Mouse (Mus musculus) embryo, embryonic 10 days (tissue): ENCODE measurements at regions not wholly inside any gene's neighbourhood (a gene's known extent, or its start where the extent isn't known, plus 50 kb on each side); places are given as distances from the start of the nearest gene placed in this dataset.
"Not testable (repeated sequence)": the region's sequence is repeated elsewhere in the genome, so short reads cannot be mapped to it uniquely, and the experiment has no call there.

Source experiments
- DNase-seq: peaks from one replicate; pipeline ENCODE4 v3.0.0-alpha.2; 2015; ENCODE audit warnings: low spot score

GRCm38 (mm10) chr7:64032921-64033354, 94.2 kb upstream of the Klf13 start:
- DNase-seq: no peak

DNA sequence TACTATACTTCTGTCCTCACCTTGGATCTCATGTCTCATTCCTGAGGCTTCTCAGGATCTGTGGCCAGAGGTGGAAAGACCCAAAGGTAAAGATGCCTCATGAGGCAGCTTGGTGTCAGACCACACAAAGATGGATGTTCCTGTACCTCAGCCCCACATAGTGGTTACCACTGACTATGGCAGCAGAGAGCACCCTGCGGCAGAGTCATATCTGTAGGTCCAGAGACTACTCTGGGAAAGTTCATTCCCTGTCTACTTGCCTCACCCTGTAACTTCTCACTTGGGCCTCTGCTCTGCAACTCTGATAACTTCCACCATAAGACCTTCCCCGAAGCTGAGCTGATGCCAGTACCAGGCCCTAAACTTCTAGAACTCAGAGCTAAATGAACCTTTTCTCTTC, 91.9 kb upstream of the Klf13 start:
- DNase-seq: no peak

- DNase-seq: no peak
These were observed 88.4 kb upstream of the Klf13 start for GRCm38 (mm10) chr7:64027100-64027499.

- no peak for DNase-seq
These were observed 86.4 kb upstream of the Klf13 start for GRCm38 (mm10) chr7:64025155-64025554.

DNA sequence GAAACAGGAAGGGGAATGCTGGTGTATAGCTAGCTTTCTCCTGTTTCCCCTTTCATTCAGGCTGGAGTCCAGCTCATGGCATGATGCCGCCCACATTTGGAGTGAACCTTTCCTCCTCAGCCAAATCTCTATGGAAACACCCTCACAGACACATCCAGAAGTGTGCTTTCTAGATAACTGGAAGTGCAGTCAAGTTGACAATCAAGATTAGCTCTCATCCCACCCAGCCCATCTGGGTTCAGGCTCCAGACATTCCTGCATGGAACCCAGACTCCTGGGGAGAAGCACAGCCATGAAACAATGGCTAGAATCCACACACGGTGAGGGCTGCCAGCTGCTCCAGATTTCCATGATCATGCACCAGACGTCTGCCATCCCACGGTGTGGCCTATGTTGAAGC, 85.5 kb upstream of the Klf13 start:
- DNase-seq: no peak

DNA sequence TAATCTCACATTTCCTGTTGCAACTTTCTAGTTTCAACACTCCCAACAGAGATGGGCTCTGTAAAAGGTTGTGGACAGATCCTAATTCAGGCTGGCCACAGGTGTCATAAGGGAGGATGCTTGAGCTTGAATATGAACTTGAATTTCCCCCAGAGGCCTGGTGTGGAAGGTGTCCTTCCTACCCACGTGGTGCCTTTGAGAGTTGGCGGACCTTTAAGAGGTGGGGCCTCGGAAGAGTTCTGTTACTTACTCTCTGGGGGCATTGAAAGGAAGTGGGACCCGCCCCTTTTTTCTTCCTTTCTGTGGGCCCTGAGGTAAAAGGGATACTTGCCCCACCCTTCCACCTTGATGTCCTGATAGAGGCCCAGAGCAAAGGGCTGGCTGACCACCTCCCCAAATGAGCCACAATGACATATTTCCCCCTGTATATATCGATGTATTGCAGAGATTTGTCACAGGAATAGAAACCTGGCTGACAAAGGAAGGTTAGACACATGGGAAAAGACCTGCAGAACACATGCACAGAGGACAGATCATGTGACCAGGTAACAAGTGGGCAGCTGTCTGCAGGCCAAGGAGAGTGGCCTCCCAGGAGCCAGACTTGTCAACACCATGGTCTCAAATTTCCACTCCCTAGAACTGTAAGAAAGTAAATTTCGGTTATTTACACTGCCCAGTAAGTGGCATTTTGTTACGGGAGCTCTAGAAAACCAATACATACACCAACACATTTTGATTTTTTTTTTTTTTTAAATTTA, 84.2 kb upstream of the Klf13 start:
- no peak for DNase-seq

DNA sequence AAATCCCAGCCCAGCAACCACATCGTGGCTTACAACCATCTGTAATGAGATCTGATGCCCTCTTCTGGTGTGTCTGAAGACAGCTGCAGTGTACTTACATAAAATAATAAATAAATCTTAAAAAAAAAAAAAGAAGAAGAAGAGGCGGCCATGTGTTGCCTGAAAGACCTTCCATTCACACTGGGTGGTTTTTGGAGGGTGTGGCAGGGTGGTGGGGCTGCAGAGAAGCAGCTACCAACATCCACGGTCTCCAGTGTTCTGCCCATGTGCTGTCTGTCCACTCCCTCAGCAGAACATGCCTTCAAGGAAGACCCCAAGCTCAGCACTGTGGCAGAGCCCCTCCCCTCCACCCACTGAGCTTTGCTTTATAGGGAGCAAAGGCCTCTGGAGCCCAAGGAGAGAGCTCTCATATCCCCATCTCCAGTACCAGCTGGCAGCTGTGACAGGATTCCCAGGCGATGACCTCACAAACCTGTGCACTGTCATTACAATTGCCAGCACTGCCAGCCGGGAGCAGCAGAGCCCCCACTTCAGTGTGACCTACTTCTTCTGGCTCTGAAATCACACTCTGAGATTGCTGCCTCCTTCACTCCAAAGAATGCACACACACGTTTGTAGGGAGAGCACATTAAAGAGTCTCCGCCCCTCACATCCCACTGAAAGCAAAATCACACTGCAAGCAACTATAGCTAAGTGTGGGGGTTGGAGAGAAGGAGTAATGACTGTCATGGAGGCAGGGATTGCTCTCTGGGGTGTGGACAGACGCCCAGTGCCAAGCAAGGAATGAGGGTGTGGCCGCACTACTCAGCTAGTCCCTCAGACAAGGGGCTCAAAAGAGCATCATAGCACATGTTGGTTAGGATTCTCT, 82.8 kb upstream of the Klf13 start:
- DNase-seq: no peak

DNA sequence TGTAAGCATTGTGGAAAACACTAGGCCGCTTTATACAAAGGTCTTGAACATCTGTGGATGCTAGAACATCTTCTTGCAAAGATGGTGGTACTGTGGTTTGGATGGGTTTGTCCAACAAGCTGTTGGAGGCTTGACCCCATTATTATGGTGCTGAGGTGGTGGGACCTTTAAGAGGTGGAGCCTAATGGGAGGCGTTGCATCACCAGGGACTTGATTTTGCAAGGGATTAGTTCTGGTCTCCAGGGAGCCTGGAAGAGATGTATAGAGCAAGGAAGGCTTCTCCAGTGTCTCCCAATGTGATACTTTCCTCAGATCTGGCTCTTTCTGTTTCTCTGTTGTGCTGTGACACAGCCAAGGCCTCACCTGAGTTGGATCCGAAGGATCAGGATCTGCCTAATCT, 79.4 kb upstream of the Klf13 start:
- DNase-seq: no peak

- DNase-seq: no peak
These were observed 78.2 kb upstream of the Klf13 start for GRCm38 (mm10) chr7:64016874-64017273.

DNA sequence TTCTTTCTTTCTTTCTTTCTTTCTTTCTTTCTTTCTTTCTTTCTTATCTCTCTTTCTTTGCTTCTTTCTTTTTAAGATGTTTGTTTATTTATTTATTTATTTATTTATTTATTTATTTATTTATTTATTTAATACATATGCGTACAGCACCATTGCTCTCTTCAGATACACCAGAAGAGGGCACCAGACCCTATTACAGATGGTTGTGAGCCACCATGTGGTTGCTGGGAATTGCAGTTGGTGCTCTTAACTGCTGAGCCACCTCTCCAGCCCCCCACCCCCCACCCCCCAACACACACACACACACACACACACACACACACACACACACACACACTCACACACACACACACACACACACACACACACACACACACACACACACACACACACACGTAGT, 76.4 kb upstream of the Klf13 start:
- not testable (repeated sequence) for DNase-seq

GRCm38 (mm10) chr7:64014227-64014626, 75.5 kb upstream of the Klf13 start:
- DNase-seq: no peak

- no peak for DNase-seq
These were observed 74.4 kb upstream of the Klf13 start for GRCm38 (mm10) chr7:64013023-64013547.

- DNase-seq: no peak
These were observed 73.5 kb upstream of the Klf13 start for GRCm38 (mm10) chr7:64012268-64012601.

- no peak for DNase-seq
These were observed 73.0 kb upstream of the Klf13 start for GRCm38 (mm10) chr7:64011563-64012267.

GRCm38 (mm10) chr7:64010640-64011039, 71.9 kb upstream of the Klf13 start:
- no peak for DNase-seq

DNA sequence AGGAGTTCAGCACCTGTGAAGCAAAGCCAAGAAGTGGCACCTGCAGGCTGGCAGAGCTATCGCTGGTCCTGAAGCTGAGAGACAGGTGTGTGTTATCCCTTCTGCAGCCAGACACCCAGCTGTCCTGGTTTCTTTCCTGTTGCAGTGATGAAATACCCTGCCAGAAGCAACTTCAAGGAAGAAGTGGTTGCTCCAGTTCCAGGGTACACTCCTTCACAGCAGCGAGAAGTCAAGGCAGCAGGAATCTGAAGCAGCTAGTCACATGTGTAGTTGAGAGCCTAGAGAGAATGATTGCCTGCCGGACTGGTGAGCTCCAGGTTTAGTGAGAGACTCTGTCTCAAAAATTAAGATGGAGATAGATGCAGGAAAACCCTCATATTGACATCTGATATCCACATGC, 69.1 kb upstream of the Klf13 start:
- DNase-seq: no peak

- DNase-seq: no peak
These were observed 68.2 kb upstream of the Klf13 start for GRCm38 (mm10) chr7:64006935-64007334.

GRCm38 (mm10) chr7:64005765-64006164, 67.0 kb upstream of the Klf13 start:
- DNase-seq: no peak

DNA sequence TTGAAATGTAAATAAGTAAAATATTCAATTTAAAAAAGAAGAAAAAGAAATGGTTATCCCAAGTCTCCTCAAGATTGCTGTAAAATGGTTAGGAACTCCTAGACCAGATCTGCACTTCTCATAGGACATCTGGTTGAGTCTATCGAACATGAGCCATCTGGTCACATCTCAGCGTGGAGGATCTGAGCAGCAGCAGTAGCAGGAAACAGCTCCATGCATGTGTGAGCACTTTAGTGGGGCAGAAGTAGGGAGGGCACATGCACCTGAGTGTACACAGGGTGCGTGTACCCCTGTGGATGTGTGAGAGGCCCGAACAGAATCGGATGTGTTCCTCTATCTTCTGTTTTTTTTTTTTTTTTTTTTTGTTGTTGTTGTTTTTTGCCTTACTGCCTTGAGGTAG, 65.2 kb upstream of the Klf13 start:
- DNase-seq: no peak

GRCm38 (mm10) chr7:64001611-64002111, 62.9 kb upstream of the Klf13 start:
- no peak for DNase-seq

DNA sequence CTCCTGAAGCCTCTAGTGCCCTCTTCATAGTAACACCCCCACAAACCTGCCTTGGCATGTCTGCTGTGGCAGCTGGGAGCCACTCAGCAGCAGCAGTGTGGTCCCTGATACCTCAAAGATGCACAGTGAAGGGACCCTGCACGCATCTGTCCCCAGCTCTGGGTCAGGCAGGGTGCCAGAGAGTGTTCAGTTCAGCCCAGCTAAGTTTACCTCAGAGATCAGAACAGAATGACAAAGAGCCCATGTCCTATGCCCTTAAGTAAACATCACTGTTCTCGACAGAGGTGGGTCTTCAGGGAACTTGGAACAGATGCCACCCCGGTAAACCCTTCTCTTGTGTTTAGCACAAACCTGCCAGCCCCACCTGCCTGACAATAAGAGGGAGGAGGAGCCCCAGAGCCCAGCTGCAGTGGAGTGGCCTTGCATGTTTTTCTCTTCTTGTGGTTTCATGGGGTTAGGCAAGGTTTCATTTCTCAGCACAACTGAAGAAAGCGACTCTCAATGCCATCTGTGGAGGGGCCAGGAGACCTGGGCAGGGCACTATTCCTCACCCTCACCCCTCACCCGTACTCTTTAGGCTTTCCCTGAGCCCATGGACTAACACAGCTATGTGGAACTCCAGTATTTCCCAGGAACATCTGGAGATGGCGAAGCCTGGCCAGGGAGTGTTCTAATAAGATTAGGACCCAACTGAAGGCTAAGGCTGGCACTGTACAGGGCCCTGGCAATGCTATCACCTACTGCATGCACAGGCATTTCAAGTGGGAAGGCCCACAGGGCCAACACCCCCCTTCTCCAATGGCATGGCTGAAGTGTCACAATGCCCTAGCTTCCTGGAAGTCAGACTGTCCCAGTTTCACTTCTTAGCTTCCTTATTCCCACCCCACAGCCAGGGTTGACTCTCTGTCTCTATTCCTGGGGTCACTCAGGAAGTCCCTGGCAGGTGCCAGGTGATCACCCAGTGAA, 60.6 kb upstream of the Klf13 start:
- no peak for DNase-seq
